Mouse (Mus musculus): ENCODE results near the gene Tac2. TPM values are rescaled to one million over a fixed set of nuclear protein-coding genes. Genes with fewer than 3 reads are reported as not detected.
"Not testable (repeated sequence)": the region's sequence is repeated elsewhere in the genome, so short reads cannot be mapped to it uniquely, and the experiment has no call there.

Gene Tac2
- total RNA-seq, 2 experiments from 2014 or later = 2.3 to 3.5 TPM

GRCm38 (mm10) chr10:127751548-127751947 lies 27.3 kb downstream of the Tac2 start, which contains the start of gene Gpr182:
Gene Gpr182, minus strand, starts transcription at chr10:127751732.
- ATAC-seq (replicated peaks; ENCODE audit: low FRiP score, low TSS enrichment, poor library complexity, severe bottlenecking) = no peak

GRCm38 (mm10) chr10:127754566-127755166 lies 30.4 kb downstream of the Tac2 start:
- ATAC-seq (replicated peaks; ENCODE audit: low FRiP score, low TSS enrichment, poor library complexity, severe bottlenecking) = no peak

GRCm38 (mm10) chr10:127755246-127755645 lies 31.0 kb downstream of the Tac2 start:
- no peak for ATAC-seq (replicated peaks; ENCODE audit: low FRiP score, low TSS enrichment, poor library complexity, severe bottlenecking)

- ATAC-seq (replicated peaks; ENCODE audit: low FRiP score, low TSS enrichment, poor library complexity, severe bottlenecking) = no peak
These were observed 31.6 kb downstream of the Tac2 start for GRCm38 (mm10) chr10:127755770-127756468.

GRCm38 (mm10) chr10:127759181-127760110 lies 35.2 kb downstream of the Tac2 start, which contains the start of the genes Rdh1 and Rdh16f1:
Gene Rdh1, plus strand, starts transcription at chr10:127759721.
Gene Rdh16f1, plus strand, starts transcription at chr10:127759787.
- no peak for ATAC-seq (replicated peaks; ENCODE audit: low FRiP score, low TSS enrichment, poor library complexity, severe bottlenecking)

GRCm38 (mm10) chr10:127762926-127763325 lies 38.6 kb downstream of the Tac2 start:
- not testable (repeated sequence) for ATAC-seq (replicated peaks; ENCODE audit: low FRiP score, low TSS enrichment, poor library complexity, severe bottlenecking)

GRCm38 (mm10) chr10:127763914-127764680 lies 39.8 kb downstream of the Tac2 start:
- no peak for ATAC-seq (replicated peaks; ENCODE audit: low FRiP score, low TSS enrichment, poor library complexity, severe bottlenecking)

GRCm38 (mm10) chr10:127766564-127766963 lies 42.3 kb downstream of the Tac2 start:
- no peak for ATAC-seq (replicated peaks; ENCODE audit: low FRiP score, low TSS enrichment, poor library complexity, severe bottlenecking)

GRCm38 (mm10) chr10:127776011-127776410 lies 51.7 kb downstream of the Tac2 start, which contains the start of gene Rdh9:
Gene Rdh9, plus strand, starts transcription at chr10:127776386.
- ATAC-seq (replicated peaks; ENCODE audit: low FRiP score, low TSS enrichment, poor library complexity, severe bottlenecking) = no peak

Other genes starting within 250 kb of the Tac2 start
- gene Stac3, start 222.8 kb upstream of the Tac2 start, total RNA-seq (2014; fragmentation: Nextera tagmentation) = not detected in 2 replicates
- not detected in 2 replicates for gene Stac3, start 222.8 kb upstream of the Tac2 start, total RNA-seq (2017)
- not detected in 2 replicates for gene Ndufa4l2, start 209.5 kb upstream of the Tac2 start, total RNA-seq (2014; fragmentation: Nextera tagmentation)
- gene Ndufa4l2, start 209.5 kb upstream of the Tac2 start, total RNA-seq (2017) = not detected in 2 replicates
- 159 and 164 TPM in 2 replicates for gene Shmt2, start 202.0 kb upstream of the Tac2 start, total RNA-seq (2014; fragmentation: Nextera tagmentation)
- gene Shmt2, start 202.0 kb upstream of the Tac2 start, total RNA-seq (2017) = 76.6 and 87.1 TPM in 2 replicates
- gene Nxph4, start 189.9 kb upstream of the Tac2 start, total RNA-seq (2014; fragmentation: Nextera tagmentation) = not detected in 2 replicates
- gene Nxph4, start 189.9 kb upstream of the Tac2 start, total RNA-seq (2017) = not detected in 2 replicates
- gene Lrp1, start 103.3 kb upstream of the Tac2 start, total RNA-seq (2014; fragmentation: Nextera tagmentation) = 0.26 TPM in 1 of 2 replicates, not detected in the other
- gene Lrp1, start 103.3 kb upstream of the Tac2 start, total RNA-seq (2017) = 0.04 TPM in 1 of 2 replicates, not detected in the other
- 51.7 and 57.9 TPM in 2 replicates for gene Stat6, start 81.5 kb upstream of the Tac2 start, total RNA-seq (2014; fragmentation: Nextera tagmentation)
- gene Stat6, start 81.5 kb upstream of the Tac2 start, total RNA-seq (2017) = 32.2 and 35.3 TPM in 2 replicates
- gene Nemp1, start 57.6 kb upstream of the Tac2 start, total RNA-seq (2014; fragmentation: Nextera tagmentation) = 19.4 and 22.7 TPM in 2 replicates
- gene Nemp1, start 57.6 kb upstream of the Tac2 start, total RNA-seq (2017) = 17.6 and 35.2 TPM in 2 replicates
- gene Nab2, start 55.9 kb upstream of the Tac2 start, total RNA-seq (2014; fragmentation: Nextera tagmentation) = 0.99 TPM in 1 of 2 replicates, not detected in the other
- gene Nab2, start 55.9 kb upstream of the Tac2 start, total RNA-seq (2017) = 1.1 and 2.2 TPM in 2 replicates
- gene Myo1a, start 19.3 kb upstream of the Tac2 start, total RNA-seq (2014; fragmentation: Nextera tagmentation) = 0.79 and 1.4 TPM in 2 replicates
- gene Myo1a, start 19.3 kb upstream of the Tac2 start, total RNA-seq (2017) = not detected in 2 replicates
- gene Zbtb39, start 15.1 kb downstream of the Tac2 start, total RNA-seq (2014; fragmentation: Nextera tagmentation) = 6.9 and 10.2 TPM in 2 replicates
- gene Zbtb39, start 15.1 kb downstream of the Tac2 start, total RNA-seq (2017) = 3.0 and 3.4 TPM in 2 replicates
- not detected in 2 replicates for gene Gpr182, start 27.3 kb downstream of the Tac2 start, total RNA-seq (2014; fragmentation: Nextera tagmentation)
- gene Gpr182, start 27.3 kb downstream of the Tac2 start, total RNA-seq (2017) = not detected in 2 replicates
- 0.24 TPM in 1 of 2 replicates, not detected in the other for gene Rdh1, start 35.2 kb downstream of the Tac2 start, total RNA-seq (2014; fragmentation: Nextera tagmentation)
- 0.05 TPM in 1 of 2 replicates, not detected in the other for gene Rdh1, start 35.2 kb downstream of the Tac2 start, total RNA-seq (2017)
- gene Rdh16f1, start 35.3 kb downstream of the Tac2 start, total RNA-seq (2014; fragmentation: Nextera tagmentation) = not detected in 2 replicates
- gene Rdh16f1, start 35.3 kb downstream of the Tac2 start, total RNA-seq (2017) = not detected in 2 replicates
- 0.79 TPM in 1 of 2 replicates, not detected in the other for gene Rdh9, start 51.9 kb downstream of the Tac2 start, total RNA-seq (2014; fragmentation: Nextera tagmentation)
- 0.76 TPM in 1 of 2 replicates, not detected in the other for gene Rdh9, start 51.9 kb downstream of the Tac2 start, total RNA-seq (2017)
- not detected in 2 replicates for gene Rdh16, start 76.7 kb downstream of the Tac2 start, total RNA-seq (2014; fragmentation: Nextera tagmentation)
- gene Rdh16, start 76.7 kb downstream of the Tac2 start, total RNA-seq (2017) = not detected in 2 replicates
- not detected in 2 replicates for gene Rdh19, start 125.5 kb downstream of the Tac2 start, total RNA-seq (2014; fragmentation: Nextera tagmentation)
- not detected in 2 replicates for gene Rdh19, start 125.5 kb downstream of the Tac2 start, total RNA-seq (2017)
- not detected in 2 replicates for gene Rdh16f2, start 142.0 kb downstream of the Tac2 start, total RNA-seq (2014; fragmentation: Nextera tagmentation)
- not detected in 2 replicates for gene Rdh16f2, start 142.0 kb downstream of the Tac2 start, total RNA-seq (2017)
- not detected in 2 replicates for gene Rdh7, start 164.3 kb downstream of the Tac2 start, total RNA-seq (2014; fragmentation: Nextera tagmentation)
- gene Rdh7, start 164.3 kb downstream of the Tac2 start, total RNA-seq (2017) = not detected in 2 replicates
- not detected in 2 replicates for gene Sdr9c7, start 174.0 kb downstream of the Tac2 start, total RNA-seq (2014; fragmentation: Nextera tagmentation)
- not detected in 2 replicates for gene Sdr9c7, start 174.0 kb downstream of the Tac2 start, total RNA-seq (2017)